Mouse (Mus musculus) left cerebral cortex, postnatal 25 days (tissue): ENCODE results near the gene Trim10. TPM values are rescaled to one million over a fixed set of nuclear protein-coding genes. Genes with fewer than 3 reads are reported as not detected.
A peak's percentile ranks its signal among the peaks of the same experiment; 100 is the strongest.

Source experiments
- DNase-seq, 2 experiments: peaks; one replicate each; pipeline ENCODE4 v3.0.0; 2022; ENCODE audit warnings: low spot score in 2 of 2, mixed read lengths in 1 of 2
- intact Hi-C: fragments of 180-260 bp; cut with DNase I; formaldehyde crosslinking; loops from one replicate; pipeline ENCODE4 v1.15.1; 2025
- total RNA-seq, 2 experiments: library from RNA; stranded (reverse); gene quantifications; 2 replicates each; pipeline ENCODE4 v1.2.3; 2021

Trim10 gene
- total RNA-seq, 2 experiments from 2014 or later, result not detected

DNA sequence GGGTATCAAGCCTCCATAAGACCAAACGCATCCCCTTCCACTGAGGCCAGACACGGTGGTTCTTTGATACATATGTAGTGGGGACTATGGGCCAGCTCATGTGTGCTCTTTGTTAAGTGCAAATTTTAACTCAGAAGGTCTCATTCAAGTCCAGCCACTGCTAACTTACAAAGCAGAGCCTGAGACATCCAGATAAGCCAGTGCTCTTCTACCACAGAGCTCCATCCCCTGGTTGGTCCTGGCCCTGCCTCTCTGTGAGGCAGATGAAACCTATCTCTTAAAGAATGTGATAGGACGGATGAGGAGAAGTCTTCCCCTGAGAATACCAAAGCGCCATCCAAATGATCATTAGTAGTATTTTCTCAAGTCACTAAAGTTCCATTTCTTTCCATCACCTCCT lies 30.0 kb downstream of the Trim10 start:
- no peak for DNase-seq
- intact Hi-C loops, result no loop called here

DNA sequence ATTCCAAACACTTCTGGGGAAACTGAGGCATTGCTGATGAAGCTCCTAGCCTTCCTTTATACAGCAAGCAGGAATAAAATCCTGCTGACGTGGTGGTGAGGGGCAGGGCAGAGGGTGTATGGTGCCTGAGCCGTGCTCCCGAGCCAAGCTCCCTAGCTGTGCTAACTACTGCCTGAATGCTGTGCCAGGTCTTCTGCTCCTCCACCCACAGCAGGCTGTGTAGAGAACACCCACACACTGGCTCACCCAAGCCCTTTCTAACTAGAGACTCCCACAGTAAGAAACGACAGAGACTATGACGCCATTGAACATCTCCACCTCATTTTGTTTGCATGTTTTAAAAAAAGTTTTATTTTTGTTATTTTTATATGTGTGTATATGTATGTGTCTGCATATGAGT lies 30.6 kb downstream of the Trim10 start:
- intact Hi-C loops, result no loop called here
- DNase-seq, result peak; percentile 12 to 79

DNA sequence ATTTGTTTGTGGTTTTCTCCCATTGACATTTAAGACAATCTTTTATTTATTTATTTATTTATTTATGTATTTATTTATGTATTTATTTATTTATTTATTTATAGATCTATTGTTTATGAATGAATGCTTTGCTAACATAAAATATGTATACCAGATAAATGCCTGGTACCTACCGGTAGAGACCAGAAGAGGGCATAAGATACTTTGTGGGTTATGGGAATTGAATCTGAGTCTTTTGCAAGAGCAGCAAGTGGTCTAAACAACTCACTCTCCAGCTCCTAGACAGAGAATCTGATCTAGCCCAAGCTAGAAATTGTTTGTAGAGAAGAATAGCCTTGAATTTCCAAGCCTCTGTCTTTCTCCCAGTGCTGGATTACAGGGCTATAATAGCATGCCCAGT lies 31.3 kb downstream of the Trim10 start:
- DNase-seq, result no peak
- intact Hi-C loops, result no loop called here

DNA sequence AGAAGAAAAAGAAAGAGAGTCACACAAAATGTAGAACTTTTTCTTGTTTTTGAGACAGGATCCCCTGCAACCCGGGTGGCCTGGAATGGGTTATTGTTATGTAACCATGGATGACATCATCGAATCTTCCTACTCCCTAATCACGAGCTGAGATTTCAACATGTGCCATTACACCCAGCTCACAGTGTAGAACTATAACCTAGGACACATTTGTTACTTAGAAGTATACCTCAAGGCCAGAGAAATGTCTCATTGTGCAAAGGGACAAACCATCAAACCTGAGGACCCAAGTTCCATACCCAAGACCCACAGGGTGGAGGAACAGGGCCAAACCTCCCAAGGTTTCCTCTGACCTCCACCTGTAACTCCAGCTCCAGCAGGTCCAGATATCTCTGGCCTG lies 34.3 kb downstream of the Trim10 start:
- DNase-seq, result no peak
- intact Hi-C loops, result no loop called here

DNA sequence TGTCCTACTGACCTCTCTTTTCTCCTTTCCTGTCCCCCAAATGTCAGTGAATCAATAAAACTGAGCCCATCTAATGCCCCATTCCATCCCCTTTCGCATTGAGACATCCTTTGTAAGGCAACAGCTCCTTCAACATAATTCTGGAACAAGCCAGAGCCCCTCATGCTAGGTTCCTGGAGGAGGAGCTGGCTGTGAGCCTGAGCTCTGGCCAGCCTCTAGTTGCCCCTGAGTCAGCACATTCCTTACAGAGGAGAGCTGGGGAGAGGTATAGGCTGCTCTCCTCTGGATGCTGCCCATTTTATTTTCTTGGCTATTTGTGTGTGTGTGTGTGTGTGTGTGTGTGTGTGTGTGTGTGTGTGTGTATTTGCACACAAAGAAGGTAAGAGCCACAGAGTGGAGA lies 38.9 kb downstream of the Trim10 start:
- intact Hi-C loops, result no loop called here
- no peak for DNase-seq

DNA sequence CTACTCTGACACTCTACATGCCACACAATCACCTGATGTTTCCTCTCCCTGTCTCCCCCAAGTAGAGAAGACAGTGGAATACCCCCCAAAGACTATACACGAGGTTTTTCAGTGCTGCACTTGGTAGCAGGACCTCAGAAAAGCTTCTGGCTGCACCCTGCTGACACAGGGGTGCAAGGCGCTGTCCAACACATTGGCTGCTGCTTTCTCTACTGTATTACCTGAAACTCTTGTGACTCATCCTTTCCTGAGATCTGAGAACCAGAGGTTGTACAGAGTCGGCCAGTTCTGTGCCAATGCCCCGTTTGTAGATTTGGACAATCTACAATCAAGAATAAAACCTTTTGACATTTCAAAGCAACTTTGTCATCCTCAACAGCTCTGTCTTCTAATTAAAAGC lies 40.4 kb downstream of the Trim10 start:
- no peak for DNase-seq

DNA sequence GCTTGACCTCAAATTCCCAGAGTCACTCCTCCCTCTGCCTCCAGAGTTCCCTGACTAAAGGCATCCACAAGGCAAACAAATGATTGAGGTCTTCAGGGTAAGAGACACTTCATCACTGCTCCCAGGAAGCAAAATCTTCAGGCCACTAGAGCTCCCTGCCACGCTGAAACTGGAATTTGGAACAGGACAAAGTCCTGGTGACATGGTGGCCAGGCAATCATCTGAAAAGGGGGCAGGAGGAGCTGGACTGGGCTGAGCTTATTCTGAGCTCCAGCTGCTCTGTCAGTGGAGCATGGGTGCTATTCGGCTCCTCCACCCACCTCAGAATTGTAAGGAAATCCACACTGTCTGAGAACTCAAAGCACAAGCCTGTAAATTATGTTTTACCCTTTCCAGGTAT lies 42.7 kb downstream of the Trim10 start:
- intact Hi-C loops, result loop anchor here (5.0 kb wide), 1 partner anchor 85 kb away; no protein-coding TSS in a partner anchor
- no peak for DNase-seq

More for the DNA sequence above, 40.4 kb downstream of the Trim10 start:
- intact Hi-C loops, result loop anchor here (5.0 kb wide), 1 partner anchor 87 kb away; no protein-coding TSS in a partner anchor

DNA sequence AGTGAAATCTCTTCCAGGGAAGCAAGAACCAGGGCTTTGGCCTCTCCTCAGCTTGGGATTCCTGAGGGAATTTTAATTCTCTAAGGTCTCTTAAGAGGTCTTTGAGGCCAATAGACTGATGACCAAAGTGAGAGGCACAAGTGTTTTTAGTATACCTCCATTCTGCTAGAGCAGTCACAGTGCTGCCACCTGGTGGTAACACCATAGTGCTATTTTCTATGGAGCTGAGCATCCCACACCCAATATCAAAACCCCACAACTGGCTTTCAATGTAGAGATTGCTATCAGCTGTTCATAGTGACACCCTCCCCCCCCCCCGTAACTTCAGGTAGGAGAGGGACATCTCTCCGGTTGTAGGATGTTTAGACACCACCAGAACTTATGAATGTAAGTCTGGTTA lies 44.7 kb downstream of the Trim10 start:
- DNase-seq, result peak; percentile 76 to 83
- intact Hi-C loops, result loop anchor here (2.0 to 5.0 kb wide), 2 partner anchors 21 to 83 kb away; no protein-coding TSS in a partner anchor

DNA sequence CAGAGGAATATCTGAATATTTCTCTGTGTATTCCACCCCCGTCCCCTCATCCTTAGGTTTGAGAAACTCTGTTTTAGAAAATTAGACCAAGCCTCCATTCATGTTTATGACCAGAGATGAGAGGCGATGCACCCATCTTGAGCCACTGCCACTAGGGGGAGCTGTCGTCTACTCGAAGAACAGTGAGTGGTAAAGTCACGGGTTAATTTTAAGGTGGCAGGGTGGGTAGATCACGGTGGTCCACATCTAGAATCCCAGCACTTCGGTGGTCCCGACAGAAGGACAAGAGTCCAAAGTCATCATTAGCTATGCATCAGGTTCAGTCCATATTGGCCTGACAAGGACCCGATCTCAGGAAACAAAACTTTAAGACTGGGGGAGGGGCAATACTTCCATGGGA lies 45.7 kb downstream of the Trim10 start:
- peak; percentile 60 to 62 for DNase-seq
- intact Hi-C loops, result loop anchor here (1.0 to 2.0 kb wide), 2 partner anchors 22 to 132 kb away; no protein-coding TSS in a partner anchor

DNA sequence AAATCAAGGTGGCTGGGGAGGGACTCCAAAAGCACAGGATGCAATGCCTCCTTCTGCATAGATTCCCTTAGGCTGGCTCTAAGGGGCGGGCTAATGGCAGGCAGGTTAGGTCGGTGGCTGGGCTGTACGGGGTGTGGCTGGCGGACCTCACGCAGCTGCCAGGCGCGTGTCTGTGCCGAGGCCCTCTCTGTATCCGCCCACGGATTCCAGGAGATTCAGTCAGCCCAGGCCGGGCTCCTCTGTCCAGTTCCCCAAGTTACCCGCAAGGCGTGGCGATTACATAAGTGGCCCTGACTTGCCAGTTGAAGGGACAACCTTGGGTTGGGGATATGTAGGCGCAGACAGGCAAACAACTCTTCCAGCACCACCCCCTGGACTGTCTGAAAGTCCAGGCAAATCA lies 50.9 kb downstream of the Trim10 start:
- no peak for DNase-seq
- intact Hi-C loops, result no loop called here

DNA sequence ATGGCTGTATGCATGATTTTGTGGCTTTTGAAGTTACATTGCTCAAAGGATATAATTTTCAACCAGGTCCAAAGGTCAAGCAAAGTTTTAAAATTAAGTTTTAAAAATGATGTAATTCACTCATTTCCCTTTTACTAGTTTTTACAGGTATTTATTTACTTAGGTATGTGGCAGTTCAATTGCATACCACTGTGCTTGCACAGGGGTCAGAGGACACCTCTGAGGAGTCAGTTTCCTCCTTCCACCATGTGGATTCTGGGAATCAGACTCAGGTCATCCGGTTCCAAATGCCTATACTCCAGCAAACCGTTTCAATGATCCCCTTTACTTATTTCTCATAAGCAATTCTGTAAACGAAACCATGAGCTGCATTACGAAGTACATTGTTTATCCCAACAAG lies 53.3 kb downstream of the Trim10 start:
- DNase-seq, result no peak
- intact Hi-C loops, result no loop called here

DNA sequence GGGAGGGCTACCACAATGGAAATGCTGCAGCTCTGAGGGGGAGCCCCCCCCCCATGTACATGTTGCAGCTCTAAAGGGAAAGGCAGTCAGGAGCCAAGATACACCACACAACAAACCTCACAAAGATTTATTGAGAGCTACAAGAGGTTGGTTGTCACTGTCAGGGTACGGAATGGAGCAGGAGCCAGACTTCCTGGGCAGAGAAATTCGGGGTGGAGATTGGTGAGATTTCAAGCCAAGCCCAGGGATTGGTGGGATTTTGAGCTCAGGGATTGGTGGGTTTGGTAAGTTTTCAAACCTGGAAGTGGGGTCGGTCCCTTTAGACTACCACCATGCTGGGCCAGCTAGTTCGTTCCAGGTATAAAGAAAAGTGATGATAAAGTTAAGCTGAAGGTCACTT lies 54.1 kb downstream of the Trim10 start:
- intact Hi-C loops, result no loop called here
- DNase-seq, result no peak

Other genes with a start within 250 kb of the Trim10 start
- gene H2-M9, start 226.9 kb upstream of the Trim10 start, total RNA-seq, result not detected
- gene H2-M1, start 197.4 kb upstream of the Trim10 start, total RNA-seq, result not detected
- gene H2-M10.5, start 96.7 kb upstream of the Trim10 start, total RNA-seq, result not detected
- not detected for gene H2-M10.6, start 57.4 kb upstream of the Trim10 start, total RNA-seq
- gene Trim26, start 32.4 kb upstream of the Trim10 start, total RNA-seq, result 10 to 100 TPM; 21.0 to 23.1 TPM
- not detected for gene Trim15, start 2.4 kb upstream of the Trim10 start, total RNA-seq
- not detected for gene Trim40, start 20.5 kb downstream of the Trim10 start, total RNA-seq
- not detected for gene Trim31, start 28.5 kb downstream of the Trim10 start, total RNA-seq
- 1 to 10 TPM; 5.4 to 7.4 TPM for gene Rnf39, start 73.3 kb downstream of the Trim10 start, total RNA-seq
- 100 to 1,000 TPM; 119 to 132 TPM for gene Ppp1r11, start 82.2 kb downstream of the Trim10 start, total RNA-seq
- gene Znrd1, start 89.0 kb downstream of the Trim10 start, total RNA-seq, result 10 to 100 TPM; 29.8 to 34.5 TPM
- gene Znrd1as, start 89.0 kb downstream of the Trim10 start, total RNA-seq, result 1 to 10 TPM; 5.0 to 5.2 TPM
- under 1 TPM in 1 of 2 experiments, not detected in 1; 0.66 TPM for gene 2410137M14Rik, start 111.7 kb downstream of the Trim10 start, total RNA-seq
- gene H2-M5, start 120.0 kb downstream of the Trim10 start, total RNA-seq, result 1 to 10 TPM; 1.6 to 1.7 TPM
- 10 to 100 TPM; 14.5 to 17.6 TPM for gene Zfp57, start 131.6 kb downstream of the Trim10 start, total RNA-seq
- 10 to 100 TPM; 51.6 to 68.2 TPM for gene Mog, start 153.8 kb downstream of the Trim10 start, total RNA-seq
- gene Gabbr1, start 176.4 kb downstream of the Trim10 start, total RNA-seq, result 100 to 1,000 TPM; 670 to 698 TPM
- gene Olfr90, start 218.9 kb downstream of the Trim10 start, total RNA-seq, result not detected
- not detected for gene Olfr91, start 228.7 kb downstream of the Trim10 start, total RNA-seq